Mouse (Mus musculus) embryo, embryonic 9.5 days (tissue): ENCODE data around the gene Olfr1130.
"Not testable (repeated sequence)": the region's sequence is repeated elsewhere in the genome, so short reads cannot be mapped to it uniquely, and the experiment has no call there.

ENCODE experiments used
- DNase-seq: peaks from one replicate; pipeline ENCODE4 v3.0.0-alpha.2; 2017; ENCODE audit errors: extremely low spot score

Olfr1130 gene

GRCm38 (mm10) chr2:87605912-87606311 is at the start of gene Olfr1130:
Gene Olfr1130, plus strand, starts transcription at chr2:87606212.
- not testable (repeated sequence) for DNase-seq

- not testable (repeated sequence) for DNase-seq
Measured at GRCm38 (mm10) chr2:87573602-87574001, 32.4 kb upstream of the Olfr1130 start, which contains the start of gene Olfr1129. Gene Olfr1129, plus strand, starts transcription at chr2:87573902.

- DNase-seq = no peak
Measured at GRCm38 (mm10) chr2:87626804-87627203, 20.8 kb downstream of the Olfr1130 start, which contains the start of gene Olfr1131. Gene Olfr1131, plus strand, starts transcription at chr2:87627104.

GRCm38 (mm10) chr2:87637435-87637834 is 31.4 kb downstream of the Olfr1130 start, which contains the start of gene Olfr1132:
Gene Olfr1132, minus strand, starts transcription at chr2:87637535.
- DNase-seq = no peak

- no peak for DNase-seq
Measured at GRCm38 (mm10) chr2:87642441-87642840, 36.4 kb downstream of the Olfr1130 start.

- DNase-seq = no peak
Measured at GRCm38 (mm10) chr2:87647274-87647673, 41.3 kb downstream of the Olfr1130 start, which contains the start of gene Olfr1133. Gene Olfr1133, minus strand, starts transcription at chr2:87647374.

GRCm38 (mm10) chr2:87658360-87658759 is 52.3 kb downstream of the Olfr1130 start, which contains the start of gene Olfr1134:
Gene Olfr1134, minus strand, starts transcription at chr2:87658460.
- DNase-seq = no peak
